Mouse (Mus musculus) forebrain, embryonic 10.5 days (tissue): ENCODE data around the gene Gm17660. TPM values are rescaled to one million over a fixed set of nuclear protein-coding genes. Genes with fewer than 3 reads are reported as not detected.

Experiments
- DNase-seq: peaks from one replicate; pipeline ENCODE4 v3.0.0-alpha.2; 2017; ENCODE audit warnings: low spot score; ENCODE audit errors: extremely low spot score
- H3K27ac ChIP-seq: fragments of 300-500 bp; sonication (generic); 2 replicates; pipeline ENCODE4 v1.5.1; 2016; ENCODE audit warnings: mild to moderate bottlenecking
- H3K27me3 ChIP-seq: fragments of 300-500 bp; sonication (generic); 2 replicates; pipeline ENCODE4 v1.6.1; 2016; ENCODE audit warnings: mild to moderate bottlenecking; ENCODE audit not compliant: poor library complexity, severe bottlenecking
- H3K36me3 ChIP-seq: fragments of 300-500 bp; sonication (generic); replicated peaks from 2 replicates; pipeline ENCODE4 v1.6.1; 2016; ENCODE audit warnings: mild to moderate bottlenecking, moderate library complexity
- H3K4me1 ChIP-seq: fragments of 300-500 bp; sonication (generic); 2 replicates; pipeline ENCODE4 v1.6.1; 2016
- H3K4me3 ChIP-seq: fragments of 300-500 bp; sonication (generic); 2 replicates; pipeline ENCODE4 v1.5.1; 2016; ENCODE audit warnings: mild to moderate bottlenecking, moderate library complexity
- H3K9me3 ChIP-seq: fragments of 300-500 bp; sonication (generic); 2 replicates; pipeline ENCODE4 v1.6.1; 2016; ENCODE audit warnings: mild to moderate bottlenecking, moderate library complexity
- WGBS: fragments of 180-500 bp; shearing (Covaris S2); methylation state at CpG from one replicate; pipeline ENCODE4 v1.1.7; 2016; 5-methylcytosine and 5-hydroxymethylcytosine counted together
- polyA plus RNA-seq: library from polyadenylated mRNA; unstranded; fragments of >200 nt; fragmentation: Nextera tagmentation; extraction: Ambion mirVana; gene quantifications from 2 replicates; pipeline ENCODE4 v1.2.1, GENCODE M21; 2016

Gm17660 gene
- polyA plus RNA-seq = 0.31 TPM in 1 of 2 replicates, not detected in the other

DNA sequence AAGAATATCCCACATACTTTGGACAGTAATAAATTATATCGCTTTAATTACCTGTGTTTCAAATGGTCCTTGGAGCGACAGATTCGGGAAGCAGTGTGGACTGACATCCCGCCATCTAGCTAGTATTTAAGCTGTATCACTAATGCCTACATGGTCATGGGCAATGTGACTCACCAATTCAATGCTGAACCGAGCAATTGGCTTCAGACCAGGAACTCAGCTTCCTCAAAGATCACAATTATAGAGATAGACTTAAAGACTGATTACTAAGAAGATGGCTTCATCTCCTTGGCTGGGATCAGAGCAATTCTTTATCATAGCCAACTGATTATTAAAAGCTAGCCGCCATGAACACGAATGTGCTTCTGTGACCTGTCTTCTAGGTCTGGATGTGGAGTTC lies at the start of gene Gm17660:
Gene Gm17660, minus strand, starts transcription at position 101 of the 400 bp plus-strand sequence.
- H3K27ac ChIP-seq = no peak within 1 kb of the TSS
- H3K4me1 ChIP-seq = peaks cover 28% of the 10 kb centered on the region
- H3K4me3 ChIP-seq = no peak within 1 kb of the TSS
- DNase-seq = no peak
- no peaks in the 10 kb centered on the region for H3K9me3 ChIP-seq
- no peaks in the 10 kb centered on the region for H3K36me3 ChIP-seq
- peaks cover 15% of the 10 kb centered on the region; the same call in 1 of the 2 replicates for H3K27me3 ChIP-seq
- 95% methylated on average over 7 of the region's 7 CpGs for WGBS

DNA sequence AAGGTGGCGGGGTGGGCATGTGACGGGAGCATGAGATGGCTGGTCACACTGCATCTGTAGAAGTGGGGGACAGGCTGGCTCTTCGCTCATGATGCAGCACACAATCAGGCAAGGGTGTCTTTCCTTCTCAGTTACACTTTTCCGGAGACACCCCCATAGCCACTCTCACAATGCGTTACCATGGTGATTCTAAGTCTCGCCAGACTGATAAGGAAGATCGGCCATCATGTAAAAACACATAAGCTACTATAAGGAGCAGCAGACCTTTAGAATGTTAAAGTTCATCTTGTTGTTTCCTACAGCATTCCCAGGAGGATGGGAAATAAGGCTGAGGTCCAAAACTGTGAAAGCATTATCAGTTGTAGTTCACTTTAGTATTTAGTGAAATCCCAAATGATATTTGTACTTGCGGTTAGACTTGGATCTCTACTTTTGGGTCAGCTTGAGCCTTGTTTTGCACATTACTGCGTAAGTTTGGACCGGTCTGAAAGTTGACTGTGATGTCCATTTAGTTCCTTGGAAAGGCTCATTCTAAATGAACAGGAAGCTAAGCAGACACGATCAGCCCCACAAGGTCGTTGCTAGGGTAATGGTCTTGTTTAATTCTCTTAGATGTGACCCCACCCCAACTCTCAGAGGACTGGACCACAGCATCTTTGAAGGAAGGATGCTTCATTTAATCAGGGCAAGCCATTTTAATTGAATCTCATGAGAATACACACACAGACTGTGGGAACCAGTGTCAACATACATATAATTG lies 49.3 kb upstream of the Gm17660 start:
- H3K4me3 ChIP-seq = no peak overlapping the region
- no peaks in the 10 kb centered on the region for H3K36me3 ChIP-seq
- no peak for DNase-seq
- WGBS = 92% methylated on average over 12 of the region's 12 CpGs
- H3K27ac ChIP-seq = no peak overlapping the region
- no peaks in the 10 kb centered on the region for H3K9me3 ChIP-seq
- no peaks in the 10 kb centered on the region for H3K27me3 ChIP-seq
- H3K4me1 ChIP-seq = peaks cover 7% of the 10 kb centered on the region

DNA sequence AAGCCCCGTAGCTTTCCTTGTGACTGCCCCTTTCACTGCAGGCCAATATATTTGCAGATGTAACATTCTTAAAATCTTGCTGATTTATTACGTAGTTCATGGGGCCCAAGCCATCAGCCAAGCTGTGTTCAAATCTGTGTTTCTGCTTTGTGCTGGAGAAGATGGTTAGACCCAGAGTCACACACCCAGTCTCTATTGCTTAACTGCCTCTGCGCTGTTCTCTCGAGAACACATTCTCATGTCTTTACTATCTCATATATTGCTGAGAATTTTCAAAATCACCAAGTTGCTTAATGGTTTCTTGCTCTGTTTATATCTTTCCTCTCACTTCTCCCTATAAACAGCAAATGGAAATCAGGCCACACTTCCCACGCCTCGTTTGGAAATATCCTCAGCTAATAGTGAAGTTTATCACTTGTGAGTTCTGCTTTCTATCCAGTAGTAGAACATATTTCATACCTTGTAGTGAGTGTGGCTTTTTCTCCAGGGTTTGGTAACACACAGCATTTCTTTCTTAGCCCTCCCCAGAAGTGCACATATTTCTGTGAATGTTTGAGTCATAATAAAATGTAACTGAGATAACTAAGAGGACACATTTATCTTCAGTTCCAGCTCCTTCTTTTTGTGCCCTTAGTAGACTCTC lies 46.7 kb upstream of the Gm17660 start:
- H3K27ac ChIP-seq = no peak overlapping the region
- WGBS = 92% methylated on average over 6 of the region's 6 CpGs
- H3K36me3 ChIP-seq = no peaks in the 10 kb centered on the region
- H3K27me3 ChIP-seq = no peaks in the 10 kb centered on the region
- no peak for DNase-seq
- H3K4me1 ChIP-seq = peaks cover 7% of the 10 kb centered on the region
- no peaks in the 10 kb centered on the region for H3K9me3 ChIP-seq
- H3K4me3 ChIP-seq = no peak overlapping the region

DNA sequence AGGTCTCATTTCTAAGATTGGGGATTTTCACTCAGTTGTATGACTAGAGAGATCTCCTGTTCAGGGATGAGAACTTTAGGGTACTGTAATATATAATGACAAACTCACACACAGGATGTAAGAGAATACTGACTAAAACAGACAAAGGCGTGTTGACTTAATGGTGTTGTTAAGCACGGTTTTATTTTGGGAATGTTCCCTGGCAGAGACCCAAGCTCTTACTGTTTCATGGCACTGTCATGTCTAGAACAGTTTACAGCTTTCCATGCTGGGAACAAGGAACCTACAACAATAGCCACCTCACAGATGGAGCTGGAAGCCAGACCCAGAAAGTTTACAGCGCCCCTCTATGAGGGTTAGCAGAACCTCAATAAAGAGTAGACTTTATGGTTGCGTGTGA lies 38.5 kb upstream of the Gm17660 start:
- no peak for DNase-seq
- Histone ChIP-seq H3K36me3 (no peaks in the 10 kb centered on the region), H3K4me3 (no peak overlapping the region), H3K4me1 (peaks cover 38% of the 10 kb centered on the region), H3K27me3 (no peaks in the 10 kb centered on the region), H3K9me3 (no peaks in the 10 kb centered on the region), H3K27ac (no peak overlapping the region)
- WGBS = 94% methylated on average over 4 of the region's 4 CpGs

DNA sequence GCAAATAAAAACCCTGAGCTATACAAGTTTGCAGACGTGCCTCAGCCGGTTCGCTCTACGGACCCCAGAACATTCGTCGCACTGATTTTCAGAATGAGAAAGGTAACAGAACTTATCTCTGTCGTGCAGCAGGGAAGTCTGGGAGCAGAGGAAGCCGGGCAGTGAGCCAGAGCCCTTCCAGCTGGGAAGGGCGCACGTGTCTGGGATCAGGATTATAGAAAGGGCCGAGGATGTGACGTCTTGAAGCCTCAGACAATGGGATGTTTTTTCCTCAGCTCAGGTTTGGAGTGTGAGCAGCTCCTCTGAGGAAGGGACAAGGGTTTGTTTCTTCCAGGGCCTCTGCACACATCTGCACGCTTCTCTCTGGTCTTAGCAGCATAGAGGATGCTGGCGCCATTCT lies 37.7 kb upstream of the Gm17660 start:
- 0 out of 2 replicates have a peak overlapping the region, but pooled peaks have one; percentile 22 for H3K27ac ChIP-seq
- H3K9me3 ChIP-seq = no peaks in the 10 kb centered on the region
- no peak overlapping the region for H3K4me3 ChIP-seq
- no peaks in the 10 kb centered on the region for H3K36me3 ChIP-seq
- no peaks in the 10 kb centered on the region for H3K27me3 ChIP-seq
- WGBS = 73% methylated on average over 14 of the region's 14 CpGs
- H3K4me1 ChIP-seq = peaks cover 46% of the 10 kb centered on the region
- no peak for DNase-seq

DNA sequence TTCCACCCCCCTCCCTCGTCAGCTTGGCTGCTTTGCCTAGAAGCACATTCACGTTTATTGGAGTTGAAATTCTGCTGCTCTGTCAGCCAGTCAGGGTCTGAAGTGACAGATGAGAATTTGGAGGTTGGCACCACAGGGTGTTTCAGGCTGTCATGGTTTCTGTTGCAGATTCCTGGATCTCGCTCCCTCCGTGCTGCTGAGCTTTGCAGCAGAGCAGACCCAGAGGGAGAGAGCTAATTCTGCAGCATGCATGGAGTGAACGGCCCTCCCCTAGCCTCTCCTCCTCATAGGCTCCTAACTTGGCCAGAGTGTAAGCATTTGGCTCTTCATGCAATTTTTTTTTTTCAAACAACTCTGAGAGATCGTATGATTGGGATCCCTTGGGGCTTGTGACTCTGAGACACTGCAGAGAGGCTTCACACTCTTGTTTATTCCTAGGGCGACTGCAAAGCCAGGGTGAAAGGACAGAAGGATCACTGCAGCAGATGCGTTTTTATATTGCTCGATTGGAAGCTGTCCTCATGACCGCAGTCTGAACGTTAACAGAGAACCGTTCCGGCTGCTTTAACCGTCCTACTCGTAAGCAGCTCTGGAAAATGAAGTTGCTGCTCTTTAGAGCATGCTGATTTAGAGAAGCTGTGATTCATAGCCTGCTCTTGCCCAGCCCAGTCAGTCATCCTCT lies 36.2 kb upstream of the Gm17660 start, which contains the start of gene Sparcl1:
Gene Sparcl1, minus strand, starts transcription at position 243 of the 682 bp plus-strand sequence.
- peak within 1 kb of the TSS; percentile 13; the same call in 1 of the 2 replicates for H3K4me3 ChIP-seq
- H3K4me1 ChIP-seq = peaks cover 61% of the 10 kb centered on the region
- H3K36me3 ChIP-seq = no peaks in the 10 kb centered on the region
- peak within 1 kb of the TSS; percentile 84 for H3K27ac ChIP-seq
- DNase-seq = no peak
- H3K9me3 ChIP-seq = no peaks in the 10 kb centered on the region
- WGBS = 50% methylated on average over 15 of the region's 15 CpGs
- no peaks in the 10 kb centered on the region for H3K27me3 ChIP-seq

DNA sequence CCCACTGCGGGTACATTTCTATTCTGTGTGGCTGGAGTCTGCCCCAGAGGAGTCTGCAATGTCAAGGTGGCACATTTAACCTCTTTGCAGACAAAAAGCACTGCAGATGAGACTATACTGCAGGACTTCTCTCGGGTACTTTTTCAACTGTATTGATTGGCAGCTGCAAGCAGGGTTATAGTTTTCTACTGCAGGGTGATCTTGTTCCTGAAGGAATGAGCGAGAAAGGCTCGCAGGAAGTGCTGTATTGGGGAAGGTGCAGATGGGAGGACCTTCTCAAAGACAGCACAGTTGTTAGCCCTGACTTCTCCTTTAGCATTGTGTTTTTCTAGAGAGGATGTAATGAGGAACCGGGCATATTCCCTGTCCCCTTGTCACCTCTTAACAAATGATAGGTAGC lies 35.1 kb upstream of the Gm17660 start:
- Histone ChIP-seq H3K9me3 (no peaks in the 10 kb centered on the region), H3K4me1 (peaks cover 69% of the 10 kb centered on the region), H3K27ac (peak overlapping the region; percentile 84), H3K4me3 (no peak overlapping the region), H3K36me3 (no peaks in the 10 kb centered on the region), H3K27me3 (no peaks in the 10 kb centered on the region)
- WGBS = 33% methylated on average over 5 of the region's 5 CpGs
- no peak for DNase-seq

DNA sequence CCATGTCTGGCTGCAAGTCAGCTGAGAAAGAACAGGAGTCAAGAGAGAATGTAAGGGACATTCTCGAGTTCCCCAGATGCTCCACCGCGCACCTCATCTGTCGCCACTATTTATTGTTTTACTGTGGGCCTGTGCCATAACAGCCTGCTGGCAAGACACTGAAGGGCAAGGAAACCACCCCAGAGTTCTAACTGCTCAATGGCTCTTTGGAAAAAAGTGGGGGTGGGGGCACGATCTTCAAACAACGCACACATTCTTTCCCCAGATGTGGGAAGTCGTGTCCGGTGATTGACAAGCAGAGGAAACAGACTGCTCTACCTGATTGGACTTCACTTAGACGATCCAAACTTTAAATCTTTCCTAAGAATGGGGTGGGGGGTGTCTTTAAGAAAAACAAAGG lies 34.6 kb upstream of the Gm17660 start:
- no peaks in the 10 kb centered on the region for H3K27me3 ChIP-seq
- no peaks in the 10 kb centered on the region for H3K36me3 ChIP-seq
- H3K27ac ChIP-seq = peak overlapping the region; percentile 84
- 25% methylated on average over 9 of the region's 9 CpGs for WGBS
- no peak for DNase-seq
- H3K4me3 ChIP-seq = no peak overlapping the region
- H3K4me1 ChIP-seq = peaks cover 69% of the 10 kb centered on the region
- H3K9me3 ChIP-seq = no peaks in the 10 kb centered on the region

DNA sequence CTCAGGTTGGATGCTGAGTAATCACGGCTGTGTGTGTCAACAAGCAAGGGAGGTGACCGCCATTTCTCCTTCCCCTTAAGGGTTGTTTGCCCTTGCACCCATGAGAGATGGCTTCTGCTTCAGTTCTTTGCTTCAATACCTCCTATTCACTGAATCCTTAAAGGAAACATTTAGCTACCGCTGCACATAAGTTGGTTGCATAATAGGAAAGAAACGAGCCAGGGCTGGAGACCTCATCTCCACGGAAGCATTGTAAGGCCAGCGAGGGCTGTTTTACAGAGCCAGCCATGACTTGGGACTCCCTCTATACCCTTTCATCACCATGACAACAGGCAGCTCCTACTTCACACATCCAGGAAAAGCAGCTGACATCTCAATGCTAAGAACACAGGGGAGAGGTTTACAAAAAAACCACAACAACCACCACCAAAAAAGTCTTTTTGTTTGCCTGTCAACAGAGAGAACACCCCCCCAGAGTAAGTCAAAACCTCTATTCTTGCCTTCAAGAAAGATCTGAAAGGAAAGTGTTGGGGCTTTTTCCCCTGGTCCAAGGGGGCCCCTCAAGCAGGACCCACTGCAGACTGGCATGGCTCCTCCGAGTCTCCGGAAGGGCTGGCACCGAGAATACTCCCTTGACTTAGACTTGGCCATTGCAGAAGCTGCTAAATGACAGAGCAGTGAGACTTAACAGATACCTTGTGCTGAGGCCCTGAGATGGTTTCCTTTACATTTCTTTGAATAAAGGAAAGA lies 32.9 kb upstream of the Gm17660 start:
- Histone ChIP-seq H3K4me3 (peak overlapping the region; percentile 21; the same call in 1 of the 2 replicates), H3K4me1 (peaks cover 75% of the 10 kb centered on the region), H3K36me3 (no peaks in the 10 kb centered on the region)

DNA sequence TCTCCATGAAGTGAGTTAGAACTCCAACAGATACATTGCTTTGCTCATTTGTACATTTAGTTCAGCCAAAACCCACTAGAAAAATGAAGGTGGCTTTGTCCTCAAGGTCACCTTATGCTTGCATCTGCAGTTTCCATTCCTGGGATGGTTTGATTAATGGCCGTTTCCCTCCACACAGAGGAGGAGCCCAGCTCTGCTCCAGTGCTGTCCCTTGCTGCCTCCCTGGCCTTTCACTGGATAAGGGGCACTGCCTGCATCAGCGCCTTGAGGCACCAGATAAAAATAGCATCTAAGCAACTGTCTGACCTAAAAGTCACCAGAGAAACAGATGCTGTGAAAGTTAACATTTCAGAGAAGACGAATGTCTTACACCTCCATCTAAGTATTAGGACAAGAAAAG lies 32.1 kb upstream of the Gm17660 start:
- H3K36me3 ChIP-seq = no peaks in the 10 kb centered on the region
- H3K27me3 ChIP-seq = no peaks in the 10 kb centered on the region
- H3K27ac ChIP-seq = peak overlapping the region; percentile 84
- H3K9me3 ChIP-seq = no peaks in the 10 kb centered on the region
- peaks cover 77% of the 10 kb centered on the region for H3K4me1 ChIP-seq
- 40% methylated on average over 3 of the region's 3 CpGs for WGBS
- DNase-seq = no peak
- H3K4me3 ChIP-seq = no peak overlapping the region; the same call in 1 of the 2 replicates

More for the DNA sequence above, 32.9 kb upstream of the Gm17660 start:
- peak; percentile 74 for DNase-seq
- H3K27me3 ChIP-seq = no peaks in the 10 kb centered on the region
- no peaks in the 10 kb centered on the region for H3K9me3 ChIP-seq
- peak overlapping the region; percentile 84 for H3K27ac ChIP-seq
- WGBS = 21% methylated on average over 9 of the region's 9 CpGs

DNA sequence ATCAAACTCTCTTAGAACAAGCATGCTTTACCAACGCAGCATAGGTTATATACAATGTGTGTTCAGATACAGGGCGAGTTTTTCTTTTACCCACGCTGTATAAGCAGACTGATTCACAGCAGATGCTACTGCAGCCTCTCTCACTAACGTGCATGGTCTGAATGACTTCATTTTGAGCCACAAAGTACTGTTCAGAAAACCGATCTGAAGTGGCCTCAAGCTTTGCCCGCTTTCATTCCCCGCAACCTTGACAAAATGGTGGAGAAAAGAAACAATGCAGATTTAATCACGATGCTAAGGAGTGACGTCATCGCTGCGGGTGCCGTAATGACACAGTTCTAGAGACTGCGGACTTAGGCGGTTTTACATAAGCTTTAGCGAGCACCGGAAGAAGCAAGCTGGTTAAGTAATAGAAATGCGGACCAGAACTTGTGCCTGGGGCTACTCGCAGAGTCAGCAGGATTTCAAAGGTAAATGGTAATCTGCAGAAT lies 31.5 kb upstream of the Gm17660 start:
- Histone ChIP-seq H3K4me1 (peaks cover 82% of the 10 kb centered on the region), H3K27ac (peak overlapping the region; percentile 84), H3K9me3 (no peaks in the 10 kb centered on the region), H3K36me3 (no peaks in the 10 kb centered on the region), H3K4me3 (peak overlapping the region; percentile 26), H3K27me3 (no peaks in the 10 kb centered on the region)
- DNase-seq = peak; percentile 63
- 14% methylated on average over 18 of the region's 18 CpGs for WGBS
